Mouse (Mus musculus): ENCODE results near the gene Arfgef3. TPM values are rescaled to one million over a fixed set of nuclear protein-coding genes. Genes with fewer than 3 reads are reported as not detected.

Arfgef3 gene
- total and polyA plus RNA-seq, 2 experiments from 2014 or later: 0.14 to 1.5 TPM

- DNase-seq (ENCODE audit: low spot score): peak; percentile 54
- H3K27ac ChIP-seq (ENCODE audit: low read depth): peak overlapping the region; percentile 36; the same call in 1 of the 2 replicates
- no peaks in the 10 kb centered on the region for H3K27me3 ChIP-seq (ENCODE audit: control insufficient read depth, insufficient read depth, low read length)
Observed at GRCm38 (mm10) chr10:18772537-18773179, 28.9 kb upstream of the Arfgef3 start.

GRCm38 (mm10) chr10:18769909-18770308, 26.2 kb upstream of the Arfgef3 start:
- Histone ChIP-seq H3K27me3 (ENCODE audit: control insufficient read depth, insufficient read depth, low read length) (no peaks in the 10 kb centered on the region), H3K36me3 (replicated peaks; ENCODE audit: control insufficient read depth, insufficient read depth, low read length) (no peaks in the 10 kb centered on the region), H3K9ac (replicated peaks; ENCODE audit: low read depth, low read length) (no peak overlapping the region), H3K27ac (ENCODE audit: low read depth) (no peak overlapping the region), H3K4me3 (ENCODE audit: low read depth, low read length) (no peak overlapping the region), H3K9me3 (replicated peaks; ENCODE audit: control insufficient read depth, low read length) (peaks cover 5% of the 10 kb centered on the region; the same call in 1 of the 2 replicates), H3K4me1 (ENCODE audit: control insufficient read depth, insufficient read depth) (peaks cover 8% of the 10 kb centered on the region; the same call in 1 of the 2 replicates), H3K4me2 (ENCODE audit: low read depth, low read length) (no peak overlapping the region)
- ATAC-seq (ENCODE audit: insufficient read depth, low read depth): 0 out of 2 replicates have a peak, but pooled peaks have one; percentile 24
- TF ChIP-seq CTCF (IDR thresholded peaks at IDR 0.05; ENCODE audit: low read depth) (peak; percentile 40), EP300 (IDR thresholded peaks at IDR 0.05; ENCODE audit: low read depth) (no peak)
- WGBS: 48% methylated on average over 5 of the region's 5 CpGs
- no peak for DNase-seq (ENCODE audit: low spot score)

More at GRCm38 (mm10) chr10:18772537-18773179, 28.9 kb upstream of the Arfgef3 start:
- peak; percentile 51 for ATAC-seq (ENCODE audit: insufficient read depth, low read depth)
- Histone ChIP-seq H3K4me2 (ENCODE audit: low read depth, low read length) (no peak overlapping the region), H3K4me1 (ENCODE audit: control insufficient read depth, insufficient read depth) (peaks cover 8% of the 10 kb centered on the region; the same call in 1 of the 2 replicates), H3K4me3 (ENCODE audit: low read depth, low read length) (no peak overlapping the region), H3K9me3 (replicated peaks; ENCODE audit: control insufficient read depth, low read length) (no peaks in the 10 kb centered on the region), H3K36me3 (replicated peaks; ENCODE audit: control insufficient read depth, insufficient read depth, low read length) (no peaks in the 10 kb centered on the region), H3K9ac (replicated peaks; ENCODE audit: low read depth, low read length) (no peak overlapping the region)
- TF ChIP-seq EP300 (IDR thresholded peaks at IDR 0.05; ENCODE audit: low read depth): no peak
- no peak for TF ChIP-seq CTCF (IDR thresholded peaks at IDR 0.05; ENCODE audit: low read depth)
- 45% methylated on average over 4 of the region's 4 CpGs for whole genome bisulfite sequencing

DNA sequence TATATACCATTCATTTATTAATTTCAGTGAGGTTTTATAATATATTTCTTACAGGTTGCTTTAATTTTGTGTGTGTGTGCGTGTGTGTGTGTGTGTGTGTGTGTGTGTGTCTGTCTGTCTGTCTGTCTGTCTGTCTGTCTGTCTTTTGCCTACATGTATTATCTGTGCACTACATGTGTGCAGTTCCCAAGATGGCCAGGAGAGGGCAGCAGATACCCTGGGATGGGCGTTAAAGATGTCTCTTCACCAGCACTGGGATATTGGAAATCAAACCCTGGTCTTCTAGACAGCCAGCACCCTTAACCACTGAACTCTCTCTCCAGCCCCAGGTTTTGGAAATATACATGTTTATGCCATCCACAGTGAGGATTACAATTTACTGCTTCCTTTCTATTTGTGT, 16.5 kb upstream of the Arfgef3 start:
- ATAC-seq (ENCODE audit: insufficient read depth, low read depth): no peak
- no peaks in the 10 kb centered on the region for H3K4me1 ChIP-seq (ENCODE audit: control insufficient read depth, insufficient read depth)
- TF ChIP-seq CTCF (IDR thresholded peaks at IDR 0.05; ENCODE audit: low read depth) (peak; percentile 84), EP300 (IDR thresholded peaks at IDR 0.05; ENCODE audit: low read depth) (no peak)
- no peaks in the 10 kb centered on the region for H3K27me3 ChIP-seq (ENCODE audit: control insufficient read depth, insufficient read depth, low read length)
- no peaks in the 10 kb centered on the region for H3K36me3 ChIP-seq (replicated peaks; ENCODE audit: control insufficient read depth, insufficient read depth, low read length)
- H3K9ac ChIP-seq (replicated peaks; ENCODE audit: low read depth, low read length): no peak overlapping the region
- no peak for DNase-seq (ENCODE audit: low spot score)
- 51% methylated on average over 2 of the region's 2 CpGs for WGBS
- H3K4me3 ChIP-seq (ENCODE audit: low read depth, low read length): no peak overlapping the region
- peaks cover 8% of the 10 kb centered on the region; the same call in 1 of the 2 replicates for H3K9me3 ChIP-seq (replicated peaks; ENCODE audit: control insufficient read depth, low read length)
- no peak overlapping the region for H3K4me2 ChIP-seq (ENCODE audit: low read depth, low read length)
- no peak overlapping the region for H3K27ac ChIP-seq (ENCODE audit: low read depth)

DNA sequence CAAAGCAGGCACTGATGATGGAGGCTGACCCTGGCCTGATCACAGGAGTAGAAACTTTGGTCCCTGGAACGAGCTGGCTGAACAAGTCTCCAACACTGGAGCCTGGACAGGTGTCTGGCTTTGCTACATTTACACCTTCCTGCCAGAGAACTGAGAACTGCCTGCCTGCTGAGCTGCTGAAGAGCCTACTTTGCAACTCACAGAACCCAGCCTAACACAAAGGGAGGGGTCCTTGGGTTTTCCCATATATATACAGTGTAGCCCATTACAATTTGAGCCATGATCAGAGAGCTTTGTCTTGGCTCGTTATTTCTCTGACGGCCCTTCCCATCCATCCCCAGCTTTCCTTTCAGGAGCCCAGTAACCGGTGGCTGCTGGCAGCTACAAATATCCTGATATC, 6.3 kb upstream of the Arfgef3 start:
- H3K4me3 ChIP-seq (ENCODE audit: low read depth, low read length): no peak overlapping the region
- no peak for DNase-seq (ENCODE audit: low spot score)
- no peaks in the 10 kb centered on the region for H3K27me3 ChIP-seq (ENCODE audit: control insufficient read depth, insufficient read depth, low read length)
- no peak overlapping the region for H3K27ac ChIP-seq (ENCODE audit: low read depth)
- TF ChIP-seq CTCF (IDR thresholded peaks at IDR 0.05; ENCODE audit: low read depth) (no peak), EP300 (IDR thresholded peaks at IDR 0.05; ENCODE audit: low read depth) (no peak)
- no peak overlapping the region for H3K9ac ChIP-seq (replicated peaks; ENCODE audit: low read depth, low read length)
- no peaks in the 10 kb centered on the region for H3K9me3 ChIP-seq (replicated peaks; ENCODE audit: control insufficient read depth, low read length)
- no peaks in the 10 kb centered on the region for H3K36me3 ChIP-seq (replicated peaks; ENCODE audit: control insufficient read depth, insufficient read depth, low read length)
- ATAC-seq (ENCODE audit: insufficient read depth, low read depth): no peak
- 57% methylated on average over 4 of the region's 4 CpGs for WGBS
- H3K4me2 ChIP-seq (ENCODE audit: low read depth, low read length): no peak overlapping the region
- no peaks in the 10 kb centered on the region for H3K4me1 ChIP-seq (ENCODE audit: control insufficient read depth, insufficient read depth)

DNA sequence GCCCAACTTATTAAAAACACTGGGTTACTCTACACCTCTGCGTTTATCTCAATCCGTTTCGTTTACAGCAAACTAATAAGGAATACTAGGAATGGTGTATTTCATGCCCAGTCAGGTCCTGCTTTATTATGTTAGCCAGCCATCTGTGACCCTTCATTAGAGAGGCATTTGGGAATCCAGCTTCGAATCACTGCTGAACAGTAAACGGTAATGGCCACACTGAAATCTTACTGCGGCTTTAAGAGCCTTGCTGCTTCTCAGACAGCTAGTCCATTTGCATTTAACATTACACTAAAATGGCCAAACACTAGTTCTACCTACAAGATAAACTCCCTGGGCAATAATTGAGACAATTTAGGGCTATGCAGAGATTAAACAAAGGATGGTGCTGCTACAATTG, 1.7 kb downstream of the Arfgef3 start:
- no peak for ATAC-seq (ENCODE audit: insufficient read depth, low read depth)
- Histone ChIP-seq H3K27me3 (ENCODE audit: control insufficient read depth, insufficient read depth, low read length) (0 out of 2 replicates have a peak, but pooled peaks cover 7% of the 10 kb centered on the region), H3K9me3 (replicated peaks; ENCODE audit: control insufficient read depth, low read length) (no peaks in the 10 kb centered on the region), H3K4me2 (ENCODE audit: low read depth, low read length) (no peak overlapping the region), H3K27ac (ENCODE audit: low read depth) (no peak overlapping the region), H3K36me3 (replicated peaks; ENCODE audit: control insufficient read depth, insufficient read depth, low read length) (no peaks in the 10 kb centered on the region), H3K4me3 (ENCODE audit: low read depth, low read length) (no peak overlapping the region), H3K4me1 (ENCODE audit: control insufficient read depth, insufficient read depth) (peaks cover 5% of the 10 kb centered on the region; the same call in 1 of the 2 replicates), H3K9ac (replicated peaks; ENCODE audit: low read depth, low read length) (no peak overlapping the region)
- DNase-seq (ENCODE audit: low spot score): no peak
- TF ChIP-seq CTCF (IDR thresholded peaks at IDR 0.05; ENCODE audit: low read depth) (no peak), EP300 (IDR thresholded peaks at IDR 0.05; ENCODE audit: low read depth) (no peak)
- 89% methylated on average over 6 of the region's 6 CpGs for WGBS
